Mouse (Mus musculus) embryonic fibroblast, embryonic 13.5 days (primary cell): Measurements from ENCODE around the gene Gpr65. TPM values are rescaled to one million over a fixed set of nuclear protein-coding genes. Genes with fewer than 3 reads are reported as not detected.

Experiments used
- H3K27ac ChIP-seq: 2 replicates; pipeline ENCODE4 v1.5.1; 2012; ENCODE audit warnings: low read length, control low read depth, inconsistent platforms; ENCODE audit not compliant: insufficient read depth
- H3K4me1 ChIP-seq: 2 replicates; pipeline ENCODE4 v1.6.1; 2011; ENCODE audit warnings: low read length; ENCODE audit not compliant: control insufficient read depth, insufficient read depth
- H3K4me3 ChIP-seq: 2 replicates; pipeline ENCODE4 v1.5.1; 2011; ENCODE audit warnings: mild to moderate bottlenecking, control low read depth, low read length; ENCODE audit not compliant: insufficient read depth
- CTCF ChIP-seq: IDR thresholded peaks from 2 replicates; pipeline ENCODE4 v1.5.1; 2011; ENCODE audit warnings: mild to moderate bottlenecking, control low read depth, low read length, moderate library complexity, borderline replicate concordance; ENCODE audit not compliant: insufficient read depth
- POLR2A ChIP-seq: IDR thresholded peaks from 2 replicates; pipeline ENCODE4 v1.6.1; 2011; ENCODE audit warnings: low read depth, mild to moderate bottlenecking, control low read depth, low read length, moderate library complexity
- polyA plus RNA-seq: library from polyadenylated mRNA; stranded (reverse); fragments of >200 nt; gene quantifications from 2 replicates; pipeline ENCODE4 v1.2.4, GENCODE M21; 2011; ENCODE audit warnings: low read depth; ENCODE audit not compliant: missing spikeins, insufficient read length

The Gpr65 gene
- polyA plus RNA-seq, 1 experiment, result 0.33 TPM

GRCm38 (mm10) chr12:98280996-98281395 lies 12.6 kb downstream of the Gpr65 start:
- H3K4me3 ChIP-seq, result no peak overlapping the region
- peak overlapping the region; percentile 62 for H3K27ac ChIP-seq
- H3K4me1 ChIP-seq, result peaks cover 6% of the 10 kb centered on the region
- TF ChIP-seq CTCF, result no peak
- no peak for TF ChIP-seq POLR2A

GRCm38 (mm10) chr12:98282776-98283486 lies 14.5 kb downstream of the Gpr65 start:
- TF ChIP-seq POLR2A (0 out of 2 replicates have a peak, but pooled peaks have one; percentile 21), CTCF (no peak)
- peaks cover 6% of the 10 kb centered on the region for H3K4me1 ChIP-seq
- peak overlapping the region; percentile 99 for H3K27ac ChIP-seq
- H3K4me3 ChIP-seq, result no peak overlapping the region

GRCm38 (mm10) chr12:98283487-98283860 lies 15.0 kb downstream of the Gpr65 start:
- Histone ChIP-seq H3K4me3 (no peak overlapping the region), H3K27ac (peak overlapping the region; percentile 99), H3K4me1 (peaks cover 6% of the 10 kb centered on the region)
- TF ChIP-seq CTCF (no peak), POLR2A (no peak; the same call in 1 of the 2 replicates)

- Histone ChIP-seq H3K4me1 (peaks cover 6% of the 10 kb centered on the region), H3K4me3 (no peak overlapping the region), H3K27ac (no peak overlapping the region)
- TF ChIP-seq CTCF (no peak), POLR2A (no peak)
Measured at GRCm38 (mm10) chr12:98284477-98284876, 16.0 kb downstream of the Gpr65 start.

- H3K4me1 ChIP-seq, result no peaks in the 10 kb centered on the region; the same call in 1 of the 2 replicates
- no peak overlapping the region for H3K27ac ChIP-seq
- TF ChIP-seq CTCF (no peak), POLR2A (no peak)
- H3K4me3 ChIP-seq, result no peak overlapping the region
Measured at GRCm38 (mm10) chr12:98290475-98290874, 22.0 kb downstream of the Gpr65 start.

- H3K27ac ChIP-seq, result no peak overlapping the region
- H3K4me3 ChIP-seq, result no peak overlapping the region
- no peaks in the 10 kb centered on the region; the same call in 1 of the 2 replicates for H3K4me1 ChIP-seq
- TF ChIP-seq POLR2A, result no peak
Measured at GRCm38 (mm10) chr12:98292278-98292677, 23.8 kb downstream of the Gpr65 start.

- no peak for TF ChIP-seq POLR2A
- TF ChIP-seq CTCF, result no peak
- Histone ChIP-seq H3K27ac (no peak overlapping the region), H3K4me3 (no peak overlapping the region), H3K4me1 (no peaks in the 10 kb centered on the region; the same call in 1 of the 2 replicates)
Measured at GRCm38 (mm10) chr12:98294241-98294640, 25.8 kb downstream of the Gpr65 start.

- no peak for TF ChIP-seq POLR2A
- no peak for TF ChIP-seq CTCF
- Histone ChIP-seq H3K4me3 (no peak overlapping the region), H3K27ac (no peak overlapping the region), H3K4me1 (no peaks in the 10 kb centered on the region)
Measured at GRCm38 (mm10) chr12:98301980-98302379, 33.5 kb downstream of the Gpr65 start.

GRCm38 (mm10) chr12:98303013-98303412 lies 34.6 kb downstream of the Gpr65 start:
- TF ChIP-seq CTCF (no peak), POLR2A (no peak)
- no peak overlapping the region for H3K4me3 ChIP-seq
- no peak overlapping the region for H3K27ac ChIP-seq
- H3K4me1 ChIP-seq, result no peaks in the 10 kb centered on the region

GRCm38 (mm10) chr12:98307179-98307915 lies 38.9 kb downstream of the Gpr65 start:
- H3K4me1 ChIP-seq, result peaks cover 10% of the 10 kb centered on the region
- no peak overlapping the region for H3K4me3 ChIP-seq
- no peak overlapping the region for H3K27ac ChIP-seq
- TF ChIP-seq POLR2A (no peak), CTCF (no peak)
